Mouse (Mus musculus): ENCODE results near the gene Ccp110. TPM values are rescaled to one million over a fixed set of nuclear protein-coding genes. Genes with fewer than 3 reads are reported as not detected.

The Ccp110 gene
- polyA plus RNA-seq, 1 experiment from 2014 or later = 9.7 TPM

DNA sequence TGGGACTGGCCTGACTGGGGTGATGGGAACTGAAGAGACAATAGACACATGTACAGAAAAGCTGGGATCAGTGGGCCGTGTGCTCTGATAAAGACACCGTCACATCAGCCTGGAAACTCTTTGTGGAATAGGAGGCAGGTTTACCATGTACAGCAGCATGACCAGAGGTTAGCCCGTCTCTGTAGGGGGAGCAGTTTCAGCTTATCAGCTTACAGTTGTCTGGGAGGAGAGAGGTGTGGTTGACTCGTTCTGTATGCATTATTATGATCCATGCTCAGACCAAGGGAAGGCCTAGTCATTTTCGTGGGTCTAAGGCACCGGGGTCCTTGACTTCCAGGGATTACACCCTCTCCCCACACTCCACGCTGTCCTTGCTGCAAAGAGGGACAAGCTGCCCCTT, 39.3 kb downstream of the Ccp110 start:
- H3K9ac ChIP-seq = no peak overlapping the region
- H3K9me3 ChIP-seq (replicated peaks) = no peaks in the 10 kb centered on the region; the same call in 1 of the 2 replicates
- H3K27ac ChIP-seq (ENCODE audit: poor library complexity, severe bottlenecking) = no peak overlapping the region
- no peak for ATAC-seq (ENCODE audit: insufficient number of reproducible peaks, low FRiP score)
- 78% methylated on average over 7 of the region's 7 CpGs for WGBS
- H3K27me3 ChIP-seq (replicated peaks) = no peaks in the 10 kb centered on the region
- no peak overlapping the region for H3K4me3 ChIP-seq
- H3K4me2 ChIP-seq = no peak overlapping the region
- no peaks in the 10 kb centered on the region for H3K4me1 ChIP-seq (replicated peaks)
- peaks cover 90% of the 10 kb centered on the region for H3K36me3 ChIP-seq

DNA sequence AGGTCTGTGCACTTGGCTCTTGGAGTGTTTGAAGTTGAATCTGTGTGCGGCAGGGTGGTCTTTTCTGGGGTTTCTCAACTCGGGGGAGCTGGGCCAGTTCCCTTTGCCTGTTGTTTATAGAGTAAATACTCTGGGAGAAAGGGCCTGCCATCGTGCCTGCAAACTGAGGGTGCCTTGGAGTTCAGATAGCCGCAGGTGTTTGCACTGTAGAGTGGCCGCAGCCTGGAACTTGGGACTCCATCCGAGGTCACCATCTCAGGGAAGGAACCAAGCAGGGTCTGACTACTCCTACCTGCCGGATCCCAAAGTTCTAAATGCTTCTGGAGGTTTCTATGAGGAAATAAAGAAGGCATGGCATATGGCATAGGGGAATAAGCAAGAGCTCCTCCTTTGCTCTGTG, 43.4 kb downstream of the Ccp110 start:
- ATAC-seq (ENCODE audit: insufficient number of reproducible peaks, low FRiP score) = no peak
- Histone ChIP-seq H3K4me1 (replicated peaks) (peaks cover 7% of the 10 kb centered on the region; the same call in 1 of the 2 replicates), H3K4me3 (no peak overlapping the region), H3K9me3 (replicated peaks) (no peaks in the 10 kb centered on the region; the same call in 1 of the 2 replicates), H3K4me2 (no peak overlapping the region), H3K27ac (ENCODE audit: poor library complexity, severe bottlenecking) (no peak overlapping the region), H3K36me3 (peaks cover 62% of the 10 kb centered on the region), H3K27me3 (replicated peaks) (no peaks in the 10 kb centered on the region), H3K9ac (no peak overlapping the region)
- 82% methylated on average over 7 of the region's 7 CpGs for WGBS

GRCm38 (mm10) chr7:118756490-118757265, 44.3 kb downstream of the Ccp110 start:
- H3K4me2 ChIP-seq = no peak overlapping the region
- H3K27ac ChIP-seq (ENCODE audit: poor library complexity, severe bottlenecking) = no peak overlapping the region
- no peak for ATAC-seq (ENCODE audit: insufficient number of reproducible peaks, low FRiP score)
- peaks cover 7% of the 10 kb centered on the region; the same call in 1 of the 2 replicates for H3K4me1 ChIP-seq (replicated peaks)
- peaks cover 65% of the 10 kb centered on the region for H3K36me3 ChIP-seq
- no peak overlapping the region for H3K9ac ChIP-seq
- 91% methylated on average over 24 of the region's 24 CpGs for WGBS
- no peaks in the 10 kb centered on the region; the same call in 1 of the 2 replicates for H3K9me3 ChIP-seq (replicated peaks)
- H3K27me3 ChIP-seq (replicated peaks) = no peaks in the 10 kb centered on the region
- H3K4me3 ChIP-seq = no peak overlapping the region

- Histone ChIP-seq H3K36me3 (peaks cover 62% of the 10 kb centered on the region), H3K27me3 (replicated peaks) (no peaks in the 10 kb centered on the region), H3K9me3 (replicated peaks) (no peaks in the 10 kb centered on the region; the same call in 1 of the 2 replicates), H3K4me3 (no peak overlapping the region), H3K4me2 (no peak overlapping the region), H3K9ac (no peak overlapping the region), H3K4me1 (replicated peaks) (peaks cover 7% of the 10 kb centered on the region; the same call in 1 of the 2 replicates), H3K27ac (ENCODE audit: poor library complexity, severe bottlenecking) (no peak overlapping the region)
- ATAC-seq (ENCODE audit: insufficient number of reproducible peaks, low FRiP score) = no peak
- WGBS = 77% methylated on average over 4 of the region's 4 CpGs
Measured at GRCm38 (mm10) chr7:118758369-118758768, 46.0 kb downstream of the Ccp110 start.

- WGBS = 52% methylated on average over 5 of the region's 5 CpGs
- Histone ChIP-seq H3K27me3 (replicated peaks) (no peaks in the 10 kb centered on the region), H3K9me3 (replicated peaks) (no peaks in the 10 kb centered on the region; the same call in 1 of the 2 replicates), H3K9ac (no peak overlapping the region), H3K36me3 (peaks cover 63% of the 10 kb centered on the region), H3K4me2 (no peak overlapping the region), H3K4me3 (no peak overlapping the region), H3K4me1 (replicated peaks) (peaks cover 7% of the 10 kb centered on the region; the same call in 1 of the 2 replicates), H3K27ac (ENCODE audit: poor library complexity, severe bottlenecking) (no peak overlapping the region)
- ATAC-seq (ENCODE audit: insufficient number of reproducible peaks, low FRiP score) = no peak
Measured at GRCm38 (mm10) chr7:118759372-118759771, 47.0 kb downstream of the Ccp110 start.

GRCm38 (mm10) chr7:118763939-118764338, 51.6 kb downstream of the Ccp110 start:
- no peak for ATAC-seq (ENCODE audit: insufficient number of reproducible peaks, low FRiP score)
- peaks cover 40% of the 10 kb centered on the region for H3K36me3 ChIP-seq
- no peak overlapping the region for H3K27ac ChIP-seq (ENCODE audit: poor library complexity, severe bottlenecking)
- 83% methylated on average over 11 of the region's 11 CpGs for WGBS
- no peak overlapping the region for H3K4me3 ChIP-seq
- no peak overlapping the region for H3K9ac ChIP-seq
- no peaks in the 10 kb centered on the region for H3K27me3 ChIP-seq (replicated peaks)
- no peaks in the 10 kb centered on the region for H3K9me3 ChIP-seq (replicated peaks)
- no peak overlapping the region for H3K4me2 ChIP-seq
- peaks cover 13% of the 10 kb centered on the region; the same call in 1 of the 2 replicates for H3K4me1 ChIP-seq (replicated peaks)

DNA sequence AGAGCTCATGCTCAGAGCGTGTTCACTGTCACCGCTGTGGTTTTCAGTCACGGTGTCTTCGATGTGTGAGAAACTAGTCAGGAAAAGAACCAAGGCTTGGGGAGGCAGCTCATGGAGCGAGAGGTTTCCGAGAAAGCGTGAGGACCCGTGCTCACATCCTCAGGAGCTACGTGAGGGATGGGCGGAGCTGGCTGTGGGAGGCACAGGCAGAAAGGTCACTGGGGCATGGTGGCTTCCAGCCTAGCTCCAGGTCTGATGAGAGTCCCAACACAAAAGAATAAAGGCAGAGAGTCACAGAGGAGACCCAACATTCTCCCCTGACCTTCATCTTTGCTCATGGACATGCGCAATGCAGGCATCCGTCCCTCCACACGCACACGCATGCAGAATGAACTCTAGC, 52.4 kb downstream of the Ccp110 start:
- Histone ChIP-seq H3K9me3 (replicated peaks) (no peaks in the 10 kb centered on the region), H3K4me1 (replicated peaks) (0 out of 2 replicates have a peak, but pooled peaks cover 9% of the 10 kb centered on the region), H3K9ac (no peak overlapping the region), H3K27me3 (replicated peaks) (no peaks in the 10 kb centered on the region), H3K27ac (ENCODE audit: poor library complexity, severe bottlenecking) (no peak overlapping the region), H3K36me3 (peaks cover 39% of the 10 kb centered on the region), H3K4me3 (no peak overlapping the region), H3K4me2 (no peak overlapping the region)
- no peak for ATAC-seq (ENCODE audit: insufficient number of reproducible peaks, low FRiP score)
- 77% methylated on average over 14 of the region's 14 CpGs for WGBS

DNA sequence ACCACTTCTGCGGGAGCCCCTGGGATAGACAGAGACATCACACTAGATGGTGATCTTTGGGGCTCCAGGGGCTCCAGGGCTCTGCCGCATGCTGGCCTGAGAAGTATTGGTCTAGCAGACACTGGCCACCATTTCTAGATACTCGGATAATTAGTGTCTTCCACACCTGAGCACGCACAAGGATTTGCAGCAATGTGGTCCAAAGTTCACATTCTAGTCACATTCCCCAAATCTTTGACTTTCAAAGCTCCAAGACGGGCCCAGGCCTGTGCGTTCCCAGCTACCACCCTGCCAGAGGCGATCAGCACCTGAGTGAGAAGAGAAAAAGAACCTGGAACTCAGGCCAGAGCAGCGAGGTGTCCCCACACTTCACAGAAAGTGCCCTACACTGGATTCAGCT, 53.3 kb downstream of the Ccp110 start:
- no peaks in the 10 kb centered on the region for H3K9me3 ChIP-seq (replicated peaks)
- 65% methylated on average over 8 of the region's 8 CpGs for WGBS
- H3K27me3 ChIP-seq (replicated peaks) = no peaks in the 10 kb centered on the region
- H3K4me2 ChIP-seq = no peak overlapping the region
- no peak overlapping the region for H3K4me3 ChIP-seq
- H3K27ac ChIP-seq (ENCODE audit: poor library complexity, severe bottlenecking) = no peak overlapping the region
- H3K36me3 ChIP-seq = peaks cover 34% of the 10 kb centered on the region
- 0 out of 2 replicates have a peak, but pooled peaks cover 11% of the 10 kb centered on the region for H3K4me1 ChIP-seq (replicated peaks)
- H3K9ac ChIP-seq = no peak overlapping the region
- ATAC-seq (ENCODE audit: insufficient number of reproducible peaks, low FRiP score) = peak; percentile 19; the same call in 1 of the 2 replicates

- 60% methylated on average over 18 of the region's 18 CpGs for WGBS
- H3K4me2 ChIP-seq = no peak overlapping the region
- no peak overlapping the region for H3K27ac ChIP-seq (ENCODE audit: poor library complexity, severe bottlenecking)
- 0 out of 2 replicates have a peak, but pooled peaks cover 11% of the 10 kb centered on the region for H3K4me1 ChIP-seq (replicated peaks)
- H3K27me3 ChIP-seq (replicated peaks) = no peaks in the 10 kb centered on the region
- H3K9ac ChIP-seq = no peak overlapping the region
- H3K4me3 ChIP-seq = no peak overlapping the region
- ATAC-seq (ENCODE audit: insufficient number of reproducible peaks, low FRiP score) = no peak
- no peaks in the 10 kb centered on the region for H3K9me3 ChIP-seq (replicated peaks)
- H3K36me3 ChIP-seq = peaks cover 28% of the 10 kb centered on the region
Measured at GRCm38 (mm10) chr7:118766119-118766833, 53.9 kb downstream of the Ccp110 start.

DNA sequence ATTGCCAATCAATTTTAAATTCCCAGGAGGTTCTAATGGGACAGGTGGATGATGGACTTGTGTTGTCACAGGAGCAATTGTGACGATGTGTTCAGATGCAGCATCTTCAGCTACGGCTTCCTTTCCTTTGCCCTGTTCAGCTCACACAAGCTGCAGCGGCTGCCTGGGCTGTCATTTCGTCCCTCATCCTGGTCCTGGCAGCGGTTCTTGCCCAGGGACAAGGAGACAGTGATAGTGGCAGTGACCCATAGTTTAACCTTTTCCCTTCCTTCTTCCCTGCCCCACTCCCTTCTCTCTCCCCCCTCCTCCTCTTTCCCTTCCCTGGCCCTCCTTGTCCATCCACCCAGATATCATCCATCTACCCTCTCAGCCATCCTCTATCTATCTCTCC, 54.5 kb downstream of the Ccp110 start:
- no peaks in the 10 kb centered on the region for H3K27me3 ChIP-seq (replicated peaks)
- H3K36me3 ChIP-seq = peaks cover 22% of the 10 kb centered on the region
- H3K27ac ChIP-seq (ENCODE audit: poor library complexity, severe bottlenecking) = no peak overlapping the region
- 0 out of 2 replicates have a peak, but pooled peaks cover 11% of the 10 kb centered on the region for H3K4me1 ChIP-seq (replicated peaks)
- ATAC-seq (ENCODE audit: insufficient number of reproducible peaks, low FRiP score) = no peak
- H3K4me2 ChIP-seq = no peak overlapping the region
- H3K9ac ChIP-seq = no peak overlapping the region
- no peaks in the 10 kb centered on the region for H3K9me3 ChIP-seq (replicated peaks)
- 78% methylated on average over 5 of the region's 5 CpGs for WGBS
- H3K4me3 ChIP-seq = no peak overlapping the region

DNA sequence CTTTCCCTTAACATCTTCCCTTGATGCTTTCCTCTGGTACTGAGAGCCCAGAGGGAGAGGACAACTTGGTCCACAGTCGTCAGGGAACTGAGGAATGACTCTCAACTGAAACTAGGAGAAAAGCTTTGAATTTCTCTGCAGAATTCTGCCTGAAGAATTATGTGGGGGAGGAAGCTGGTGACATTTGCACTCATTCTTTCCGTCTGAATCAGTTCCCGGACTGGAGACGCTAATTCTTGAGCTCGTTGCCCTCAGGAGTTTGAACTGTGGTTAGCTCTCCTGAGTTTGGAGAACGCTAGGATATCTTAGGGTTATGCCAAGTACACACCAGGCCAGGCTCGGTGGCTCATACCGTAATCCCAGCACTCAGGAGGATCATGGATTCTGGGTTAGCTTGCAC, 56.9 kb downstream of the Ccp110 start:
- 57% methylated on average over 8 of the region's 8 CpGs for WGBS
- ATAC-seq (ENCODE audit: insufficient number of reproducible peaks, low FRiP score) = no peak
- 0 out of 2 replicates have a peak, but pooled peaks cover 11% of the 10 kb centered on the region for H3K4me1 ChIP-seq (replicated peaks)
- H3K36me3 ChIP-seq = peaks cover 22% of the 10 kb centered on the region
- no peaks in the 10 kb centered on the region for H3K27me3 ChIP-seq (replicated peaks)
- no peak overlapping the region for H3K4me2 ChIP-seq
- no peak overlapping the region for H3K4me3 ChIP-seq
- H3K9ac ChIP-seq = no peak overlapping the region
- no peak overlapping the region for H3K27ac ChIP-seq (ENCODE audit: poor library complexity, severe bottlenecking)
- H3K9me3 ChIP-seq (replicated peaks) = no peaks in the 10 kb centered on the region

All from heart, embryonic 12.5 days (tissue).